Mouse (Mus musculus) myocyte (in vitro differentiated cells): ENCODE data around the gene Wdr47. TPM values are rescaled to one million over a fixed set of nuclear protein-coding genes. Genes with fewer than 3 reads are reported as not detected.

Experiments
- H3K27me3 ChIP-seq: one replicate; pipeline ENCODE4 v1.6.1; 2011; ENCODE audit not compliant: control insufficient read depth, insufficient read depth, insufficient read length
- H3K36me3 ChIP-seq: one replicate; pipeline ENCODE4 v1.6.1; 2011; ENCODE audit not compliant: control insufficient read depth, insufficient read depth
- H3K4me2 ChIP-seq: one replicate; pipeline ENCODE4 v1.6.1; 2011; ENCODE audit warnings: low read depth, control low read depth
- H3K4me3 ChIP-seq: one replicate; pipeline ENCODE4 v1.5.1; 2011; ENCODE audit warnings: mild to moderate bottlenecking, control low read depth, moderate library complexity
- H3K79me2 ChIP-seq: one replicate; pipeline ENCODE4 v1.6.1; 2011; ENCODE audit not compliant: control insufficient read depth, insufficient read depth
- H3ac ChIP-seq: one replicate; pipeline ENCODE4 v1.6.1; 2011; ENCODE audit not compliant: control insufficient read depth, insufficient read length
- CEBPB ChIP-seq: IDR thresholded peaks from 2 replicates; pipeline ENCODE4 v1.6.1; 2011; ENCODE audit warnings: mild to moderate bottlenecking, moderate library complexity; ENCODE audit not compliant: poor library complexity, insufficient read depth, severe bottlenecking
- E2F4 ChIP-seq: IDR thresholded peaks from one replicate; pipeline ENCODE4 v1.6.1; 2011; ENCODE audit warnings: mild to moderate bottlenecking, control low read depth, moderate library complexity; ENCODE audit not compliant: insufficient read depth
- MAX ChIP-seq: IDR thresholded peaks from one replicate; pipeline ENCODE4 v1.6.1; 2011; ENCODE audit warnings: low read depth, mild to moderate bottlenecking, control low read depth
- MYOD1 ChIP-seq, 3 experiments: IDR thresholded peaks; one replicate each; pipeline ENCODE4 v1.6.1; 2011; ENCODE audit warnings: control low read depth in 2 of 3, low read depth in 2 of 3, mild to moderate bottlenecking in 2 of 3, moderate library complexity in 1 of 3; ENCODE audit not compliant: insufficient read length in 2 of 3, control insufficient read depth in 1 of 3
- MYOG ChIP-seq, 3 experiments: IDR thresholded peaks; one replicate each; pipeline ENCODE4 v1.6.1; 2011; ENCODE audit warnings: control low read depth in 2 of 3, low read depth in 2 of 3, mild to moderate bottlenecking in 2 of 3; ENCODE audit not compliant: insufficient read length in 2 of 3, control insufficient read depth in 1 of 3, insufficient read depth in 1 of 3
- POLR2A ChIP-seq: IDR thresholded peaks from one replicate; pipeline ENCODE4 v1.6.1; 2011; ENCODE audit warnings: low read depth, mild to moderate bottlenecking, control low read depth, moderate library complexity; ENCODE audit not compliant: insufficient read length
- POLR2AphosphoS2 ChIP-seq: IDR thresholded peaks from one replicate; pipeline ENCODE4 v1.6.1; 2011; ENCODE audit warnings: low read depth, control low read depth; ENCODE audit not compliant: insufficient read length
- REST ChIP-seq: IDR thresholded peaks from one replicate; pipeline ENCODE4 v1.6.1; 2011; ENCODE audit warnings: mild to moderate bottlenecking, control low read depth, moderate library complexity; ENCODE audit not compliant: insufficient read depth, insufficient read length
- SRF ChIP-seq: IDR thresholded peaks from one replicate; pipeline ENCODE4 v1.6.1; 2011; ENCODE audit warnings: low read depth; ENCODE audit not compliant: control insufficient read depth, insufficient read length
- TCF12 ChIP-seq: IDR thresholded peaks from one replicate; pipeline ENCODE4 v1.6.1; 2011; ENCODE audit warnings: mild to moderate bottlenecking, control low read depth; ENCODE audit not compliant: poor library complexity, insufficient read depth, severe bottlenecking
- TCF3 ChIP-seq: IDR thresholded peaks from one replicate; pipeline ENCODE4 v1.6.1; 2011; ENCODE audit warnings: low read depth, control low read depth; ENCODE audit not compliant: insufficient read length
- USF1 ChIP-seq: IDR thresholded peaks from one replicate; pipeline ENCODE4 v1.6.1; 2011; ENCODE audit warnings: low read depth, mild to moderate bottlenecking, control low read depth, moderate library complexity
- polyA plus RNA-seq: library from polyadenylated mRNA; unstranded; fragments of >200 nt; fragmentation: generic; extraction: Trizol; gene quantifications from one replicate; pipeline ENCODE4 v1.2.1, GENCODE M21; 2012; ENCODE audit warnings: missing spikeins

The Wdr47 gene
- polyA plus RNA-seq, 1 experiment, result 5.2 TPM

- Histone ChIP-seq H3K79me2 (peaks cover 12% of the 10 kb centered on the region), H3K27me3 (peaks cover 14% of the 10 kb centered on the region), H3K4me3 (peak overlapping the region; percentile 81), H3K36me3 (no peaks in the 10 kb centered on the region), H3K4me2 (peak overlapping the region; percentile 67), H3ac (no peak overlapping the region)
- TF ChIP-seq POLR2AphosphoS2 (no peak), MAX (no peak), USF1 (no peak), POLR2A (no peak), REST (no peak), E2F4 (no peak), MYOG (IDR thresholded peaks at IDR 0.05; ENCODE audit: control insufficient read depth in 1 of 3, insufficient read depth in 1 of 3, insufficient read length in 2 of 3, low read depth in 2 of 3) (no peak), MYOD1 (IDR thresholded peaks at IDR 0.05; ENCODE audit: control insufficient read depth in 1 of 3, insufficient read length in 2 of 3, low read depth in 2 of 3) (no peak), TCF3 (no peak), SRF (no peak), TCF12 (no peak)
Observed at GRCm38 (mm10) chr3:108570813-108571212, 20.3 kb upstream of the Wdr47 start.

- Histone ChIP-seq H3K79me2 (peaks cover 17% of the 10 kb centered on the region), H3K27me3 (peaks cover 6% of the 10 kb centered on the region), H3K36me3 (no peaks in the 10 kb centered on the region), H3ac (no peak within 1 kb of the TSS), H3K4me2 (peak within 1 kb of the TSS; percentile 99), H3K4me3 (peak within 1 kb of the TSS; percentile 81)
- TF ChIP-seq MAX (no peak), TCF12 (no peak), POLR2AphosphoS2 (peak; percentile 100), SRF (peak; percentile 19), CEBPB (no peak), REST (peak; percentile 11), POLR2A (peak; percentile 99)
Observed at GRCm38 (mm10) chr3:108571443-108572294, 19.4 kb upstream of the Wdr47 start, which contains the start of gene Taf13. TSS of gene Taf13 (plus strand) at chr3:108571698.

- Histone ChIP-seq H3K79me2 (peaks cover 17% of the 10 kb centered on the region), H3K4me2 (peak overlapping the region; percentile 99), H3K27me3 (peaks cover 6% of the 10 kb centered on the region), H3ac (no peak overlapping the region), H3K36me3 (no peaks in the 10 kb centered on the region), H3K4me3 (peak overlapping the region; percentile 81)
- TF ChIP-seq SRF (no peak), TCF3 (no peak), E2F4 (no peak), POLR2AphosphoS2 (no peak), USF1 (no peak), MAX (no peak)
Observed at GRCm38 (mm10) chr3:108572309-108573010, 18.6 kb upstream of the Wdr47 start.

GRCm38 (mm10) chr3:108574018-108574417 is 17.1 kb upstream of the Wdr47 start:
- Histone ChIP-seq H3K27me3 (no peaks in the 10 kb centered on the region), H3K79me2 (peaks cover 17% of the 10 kb centered on the region), H3K4me2 (no peak overlapping the region), H3K36me3 (no peaks in the 10 kb centered on the region), H3K4me3 (no peak overlapping the region), H3ac (no peak overlapping the region)
- TF ChIP-seq CEBPB, result no peak
- TF ChIP-seq REST, result no peak
- no peak for TF ChIP-seq TCF12
- TF ChIP-seq SRF, result no peak
- TF ChIP-seq MYOD1 (IDR thresholded peaks at IDR 0.05; ENCODE audit: control insufficient read depth in 1 of 3, insufficient read length in 2 of 3, low read depth in 2 of 3), result no peak
- TF ChIP-seq MYOG (IDR thresholded peaks at IDR 0.05; ENCODE audit: control insufficient read depth in 1 of 3, insufficient read depth in 1 of 3, insufficient read length in 2 of 3, low read depth in 2 of 3), result no peak
- no peak for TF ChIP-seq USF1
- TF ChIP-seq POLR2AphosphoS2, result no peak
- TF ChIP-seq POLR2A, result no peak
- TF ChIP-seq E2F4, result no peak
- TF ChIP-seq MAX, result no peak
- TF ChIP-seq TCF3, result no peak

GRCm38 (mm10) chr3:108584580-108584979 is 6.5 kb upstream of the Wdr47 start:
- Histone ChIP-seq H3K4me3 (no peak overlapping the region), H3K27me3 (no peaks in the 10 kb centered on the region), H3K4me2 (no peak overlapping the region), H3ac (no peak overlapping the region), H3K79me2 (no peaks in the 10 kb centered on the region), H3K36me3 (peaks cover 4% of the 10 kb centered on the region)
- TF ChIP-seq E2F4, result no peak
- no peak for TF ChIP-seq MYOG (IDR thresholded peaks at IDR 0.05; ENCODE audit: control insufficient read depth in 1 of 3, insufficient read depth in 1 of 3, insufficient read length in 2 of 3, low read depth in 2 of 3)
- no peak for TF ChIP-seq CEBPB
- TF ChIP-seq SRF, result no peak
- TF ChIP-seq TCF12, result no peak
- no peak for TF ChIP-seq MYOD1 (IDR thresholded peaks at IDR 0.05; ENCODE audit: control insufficient read depth in 1 of 3, insufficient read length in 2 of 3, low read depth in 2 of 3)
- TF ChIP-seq POLR2A, result no peak
- no peak for TF ChIP-seq REST
- no peak for TF ChIP-seq MAX
- TF ChIP-seq USF1, result no peak
